Mouse (Mus musculus): ENCODE results near the gene Usp20. TPM values are rescaled to one million over a fixed set of nuclear protein-coding genes. Genes with fewer than 3 reads are reported as not detected.

Gene Usp20
- polyA plus RNA-seq, 1 experiment from 2014 or later: 33.0 TPM

GRCm38 (mm10) chr2:31061868-31062628, 80.0 kb downstream of the Usp20 start:
- Histone ChIP-seq H3K36me3 (peaks cover 62% of the 10 kb centered on the region), H3K4me2 (no peak overlapping the region), H3K4me3 (no peak overlapping the region), H3K9me3 (no peaks in the 10 kb centered on the region), H3K27me3 (replicated peaks) (no peaks in the 10 kb centered on the region), H3K4me1 (peaks cover 7% of the 10 kb centered on the region), H3K27ac (replicated peaks) (no peak overlapping the region), H3K9ac (no peak overlapping the region)
- WGBS: 79% methylated on average over 10 of the region's 10 CpGs
- no peak for ATAC-seq (ENCODE audit: extremely low read depth, insufficient number of reproducible peaks, low FRiP score, low TSS enrichment)

GRCm38 (mm10) chr2:31066019-31066789, 84.1 kb downstream of the Usp20 start:
- Histone ChIP-seq H3K4me1 (peaks cover 26% of the 10 kb centered on the region), H3K27ac (replicated peaks) (no peak overlapping the region), H3K4me2 (no peak overlapping the region), H3K9ac (no peak overlapping the region), H3K9me3 (no peaks in the 10 kb centered on the region), H3K27me3 (replicated peaks) (no peaks in the 10 kb centered on the region), H3K4me3 (no peak overlapping the region), H3K36me3 (peaks cover 40% of the 10 kb centered on the region)
- WGBS: 78% methylated on average over 11 of the region's 11 CpGs
- no peak for ATAC-seq (ENCODE audit: extremely low read depth, insufficient number of reproducible peaks, low FRiP score, low TSS enrichment)

- Histone ChIP-seq H3K4me2 (no peak overlapping the region), H3K27me3 (replicated peaks) (no peaks in the 10 kb centered on the region), H3K27ac (replicated peaks) (0 out of 2 replicates have a peak overlapping the region, but pooled peaks have one; percentile 41), H3K4me1 (peaks cover 26% of the 10 kb centered on the region), H3K9me3 (no peaks in the 10 kb centered on the region), H3K9ac (peak overlapping the region; percentile 34), H3K4me3 (no peak overlapping the region), H3K36me3 (peaks cover 41% of the 10 kb centered on the region)
- ATAC-seq (ENCODE audit: extremely low read depth, insufficient number of reproducible peaks, low FRiP score, low TSS enrichment): no peak
- 80% methylated on average over 13 of the region's 13 CpGs for WGBS
Observed at GRCm38 (mm10) chr2:31067059-31067595, 85.0 kb downstream of the Usp20 start.

- H3K36me3 ChIP-seq: peaks cover 41% of the 10 kb centered on the region
- WGBS: 62% methylated on average over 7 of the region's 7 CpGs
- peak overlapping the region; percentile 82 for H3K27ac ChIP-seq (replicated peaks)
- 0 out of 2 replicates have a peak overlapping the region, but pooled peaks have one; percentile 6 for H3K9ac ChIP-seq
- H3K27me3 ChIP-seq (replicated peaks): no peaks in the 10 kb centered on the region
- no peaks in the 10 kb centered on the region for H3K9me3 ChIP-seq
- H3K4me1 ChIP-seq: peaks cover 26% of the 10 kb centered on the region
- no peak overlapping the region for H3K4me3 ChIP-seq
- no peak for ATAC-seq (ENCODE audit: extremely low read depth, insufficient number of reproducible peaks, low FRiP score, low TSS enrichment)
- no peak overlapping the region for H3K4me2 ChIP-seq
Observed at GRCm38 (mm10) chr2:31067696-31068245, 85.7 kb downstream of the Usp20 start.

- H3K4me1 ChIP-seq: peaks cover 26% of the 10 kb centered on the region
- no peak overlapping the region for H3K4me3 ChIP-seq
- 0 out of 2 replicates have a peak overlapping the region, but pooled peaks have one; percentile 6 for H3K9ac ChIP-seq
- ATAC-seq (ENCODE audit: extremely low read depth, insufficient number of reproducible peaks, low FRiP score, low TSS enrichment): no peak; the same call in 1 of the 2 replicates
- peaks cover 43% of the 10 kb centered on the region for H3K36me3 ChIP-seq
- H3K9me3 ChIP-seq: no peaks in the 10 kb centered on the region
- no peak overlapping the region for H3K4me2 ChIP-seq
- WGBS: 48% methylated on average over 13 of the region's 13 CpGs
- no peaks in the 10 kb centered on the region for H3K27me3 ChIP-seq (replicated peaks)
- H3K27ac ChIP-seq (replicated peaks): peak overlapping the region; percentile 82
Observed at GRCm38 (mm10) chr2:31068246-31069113, 86.4 kb downstream of the Usp20 start.

- Histone ChIP-seq H3K4me2 (no peak overlapping the region), H3K36me3 (peaks cover 44% of the 10 kb centered on the region), H3K9ac (no peak overlapping the region), H3K9me3 (no peaks in the 10 kb centered on the region), H3K27ac (replicated peaks) (peak overlapping the region; percentile 82), H3K4me3 (no peak overlapping the region), H3K27me3 (replicated peaks) (no peaks in the 10 kb centered on the region), H3K4me1 (peaks cover 26% of the 10 kb centered on the region)
- 75% methylated on average over 4 of the region's 4 CpGs for WGBS
- ATAC-seq (ENCODE audit: extremely low read depth, insufficient number of reproducible peaks, low FRiP score, low TSS enrichment): no peak
Observed at GRCm38 (mm10) chr2:31069114-31069445, 87.0 kb downstream of the Usp20 start.

- Histone ChIP-seq H3K27ac (replicated peaks) (0 out of 2 replicates have a peak overlapping the region, but pooled peaks have one; percentile 82), H3K4me1 (peaks cover 26% of the 10 kb centered on the region), H3K4me3 (no peak overlapping the region), H3K36me3 (peaks cover 43% of the 10 kb centered on the region), H3K9ac (no peak overlapping the region), H3K4me2 (no peak overlapping the region), H3K27me3 (replicated peaks) (no peaks in the 10 kb centered on the region), H3K9me3 (no peaks in the 10 kb centered on the region)
- no peak for ATAC-seq (ENCODE audit: extremely low read depth, insufficient number of reproducible peaks, low FRiP score, low TSS enrichment)
- 92% methylated on average over 7 of the region's 7 CpGs for WGBS
Observed at GRCm38 (mm10) chr2:31069506-31069905, 87.4 kb downstream of the Usp20 start.

Other genes with a start within 250 kb of the Usp20 start
- gene 1700001O22Rik, start 178.6 kb upstream of the Usp20 start, polyA plus RNA-seq (2015; fragmentation: Nextera tagmentation; extraction: Ambion mirVana): 1.7 and 2.1 TPM in 2 replicates
- 72.7 and 81.4 TPM in 2 replicates for gene Ntmt1, start 174.5 kb upstream of the Usp20 start, polyA plus RNA-seq (2015; fragmentation: Nextera tagmentation; extraction: Ambion mirVana)
- gene Asb6, start 151.9 kb upstream of the Usp20 start, polyA plus RNA-seq (2015; fragmentation: Nextera tagmentation; extraction: Ambion mirVana): 20.0 and 21.8 TPM in 2 replicates
- gene Prrx2, start 147.3 kb upstream of the Usp20 start, polyA plus RNA-seq (2015; fragmentation: Nextera tagmentation; extraction: Ambion mirVana): 30.3 and 37.0 TPM in 2 replicates
- 2.3 and 5.0 TPM in 2 replicates for gene Ptges, start 52.4 kb upstream of the Usp20 start, polyA plus RNA-seq (2015; fragmentation: Nextera tagmentation; extraction: Ambion mirVana)
- 23.3 and 24.3 TPM in 2 replicates for gene Tor1b, start 29.3 kb upstream of the Usp20 start, polyA plus RNA-seq (2015; fragmentation: Nextera tagmentation; extraction: Ambion mirVana)
- gene Tor1a, start 14.3 kb upstream of the Usp20 start, polyA plus RNA-seq (2015; fragmentation: Nextera tagmentation; extraction: Ambion mirVana): 54.9 and 55.1 TPM in 2 replicates
- gene BC005624, start 78 bp upstream of the Usp20 start, polyA plus RNA-seq (2015; fragmentation: Nextera tagmentation; extraction: Ambion mirVana): 32.8 and 36.9 TPM in 2 replicates
- 17.6 and 18.7 TPM in 2 replicates for gene Fnbp1, start 159.7 kb downstream of the Usp20 start, polyA plus RNA-seq (2015; fragmentation: Nextera tagmentation; extraction: Ambion mirVana)
- 29.7 and 34.8 TPM in 2 replicates for gene Gpr107, start 170.0 kb downstream of the Usp20 start, polyA plus RNA-seq (2015; fragmentation: Nextera tagmentation; extraction: Ambion mirVana)